Mouse (Mus musculus): ENCODE results near the gene Olfr141. TPM values are rescaled to one million over a fixed set of nuclear protein-coding genes. Genes with fewer than 3 reads are reported as not detected.

Gene Olfr141
- total RNA-seq (2017): 0.12 TPM in 1 of 2 replicates, not detected in the other

DNA sequence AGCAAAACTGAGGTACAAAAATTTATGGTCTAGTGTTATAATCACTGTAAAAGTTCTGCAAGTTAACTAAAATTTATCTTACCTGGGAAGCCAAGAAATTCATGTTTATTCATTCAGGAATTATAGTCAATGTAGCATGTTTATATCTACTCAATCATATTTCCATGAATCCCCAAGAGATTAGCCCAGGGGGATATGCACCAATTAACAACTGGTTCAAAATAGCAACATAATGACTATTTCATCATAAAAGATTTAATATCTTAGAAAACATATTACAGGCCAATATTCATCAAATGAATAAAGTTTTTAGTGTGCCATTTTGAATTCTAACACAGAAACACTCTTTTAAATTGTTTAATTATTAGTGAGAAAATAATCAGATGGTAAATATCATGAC, at the start of gene Olfr141:
Olfr141 (minus strand) TSS at position 101 of the 400 bp plus-strand sequence.
- no peak for ATAC-seq (ENCODE audit: extremely low read depth, insufficient number of reproducible peaks, low FRiP score, poor library complexity, severe bottlenecking)

DNA sequence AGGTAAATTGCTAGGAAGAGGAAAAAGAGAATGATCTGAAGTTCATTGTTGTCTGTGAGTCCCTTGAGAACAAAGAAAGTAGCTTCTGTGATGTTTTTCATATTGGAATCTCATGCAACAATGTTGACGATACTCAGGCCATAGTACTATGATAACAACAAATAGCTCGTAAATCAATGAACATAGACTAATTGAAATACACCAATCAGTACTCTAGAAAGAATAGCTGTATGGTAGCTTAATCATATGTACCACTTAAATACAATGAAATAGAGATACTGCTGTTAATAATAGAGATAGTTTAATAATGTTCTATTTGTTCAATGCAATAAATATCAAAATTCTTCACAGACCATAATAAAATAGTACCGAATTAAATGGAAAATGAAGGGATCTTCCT, 41.8 kb upstream of the Olfr141 start, which contains the start of gene Olfr1095:
Olfr1095 (minus strand) TSS at position 101 of the 400 bp plus-strand sequence.
- ATAC-seq (ENCODE audit: extremely low read depth, insufficient number of reproducible peaks, low FRiP score, poor library complexity, severe bottlenecking): no peak

DNA sequence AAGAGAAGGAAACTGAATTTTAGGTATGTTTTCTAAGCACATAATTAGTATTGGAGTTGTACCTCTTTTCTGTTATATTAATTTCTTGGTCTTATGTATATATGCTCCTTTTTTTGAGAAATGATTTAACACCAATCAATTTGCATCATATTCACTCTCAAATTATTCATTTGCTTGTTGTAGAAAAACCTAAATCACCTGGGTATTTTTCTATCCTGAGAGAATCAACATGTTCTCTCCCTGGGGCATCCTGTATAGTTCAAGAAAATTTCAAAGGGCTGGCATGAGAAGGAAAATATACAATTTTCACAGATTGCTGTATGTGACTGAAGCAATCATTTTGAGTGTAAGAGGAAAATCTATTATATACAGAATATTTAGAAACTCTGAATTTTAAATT, 14.5 kb upstream of the Olfr141 start, which contains the start of gene Olfr1094:
Olfr1094 (plus strand) TSS at position 301 of the 400 bp plus-strand sequence.
- ATAC-seq (ENCODE audit: extremely low read depth, insufficient number of reproducible peaks, low FRiP score, poor library complexity, severe bottlenecking): no peak

DNA sequence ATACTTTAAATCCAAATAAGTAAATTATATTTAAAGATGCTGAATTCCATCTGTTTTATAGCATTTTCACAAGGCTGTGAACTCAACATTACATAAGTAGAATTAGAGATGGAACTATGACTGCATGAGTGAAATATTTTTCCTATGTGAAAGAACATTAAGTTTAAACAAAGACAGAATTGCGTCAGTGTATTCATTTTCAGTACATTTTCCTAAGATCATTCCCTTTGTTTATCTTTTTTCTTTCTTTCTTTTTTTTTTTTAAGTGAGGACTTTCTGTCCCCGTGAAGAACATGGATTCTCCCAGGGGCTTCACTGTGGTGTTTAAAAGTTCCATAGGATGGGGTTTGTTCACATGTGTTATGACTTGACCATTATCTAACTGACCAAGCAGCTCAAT, 27.6 kb downstream of the Olfr141 start, which contains the start of gene Olfr1093:
Olfr1093 (plus strand) TSS at position 301 of the 400 bp plus-strand sequence.
- ATAC-seq (ENCODE audit: extremely low read depth, insufficient number of reproducible peaks, low FRiP score, poor library complexity, severe bottlenecking): no peak

DNA sequence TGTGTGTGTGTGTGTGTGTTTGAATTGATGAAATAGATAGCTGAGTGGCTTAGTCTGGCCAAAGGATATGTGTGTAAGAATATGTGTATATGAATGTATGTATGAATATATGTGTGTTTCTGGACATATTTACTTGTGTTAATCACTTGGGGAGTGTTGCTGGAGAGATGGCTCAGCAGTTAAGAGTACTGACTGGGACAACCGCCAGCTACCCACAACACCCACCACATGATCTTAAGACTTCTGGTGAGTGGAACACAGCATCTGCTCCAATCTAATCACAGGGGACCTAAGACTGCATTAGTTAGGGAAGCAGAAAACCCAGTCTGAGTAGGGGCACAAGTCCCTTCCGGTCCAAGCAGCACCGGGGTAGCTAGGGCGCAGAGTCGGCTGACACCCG, 48.8 kb downstream of the Olfr141 start:
- no peak for ATAC-seq (ENCODE audit: extremely low read depth, insufficient number of reproducible peaks, low FRiP score, poor library complexity, severe bottlenecking)

DNA sequence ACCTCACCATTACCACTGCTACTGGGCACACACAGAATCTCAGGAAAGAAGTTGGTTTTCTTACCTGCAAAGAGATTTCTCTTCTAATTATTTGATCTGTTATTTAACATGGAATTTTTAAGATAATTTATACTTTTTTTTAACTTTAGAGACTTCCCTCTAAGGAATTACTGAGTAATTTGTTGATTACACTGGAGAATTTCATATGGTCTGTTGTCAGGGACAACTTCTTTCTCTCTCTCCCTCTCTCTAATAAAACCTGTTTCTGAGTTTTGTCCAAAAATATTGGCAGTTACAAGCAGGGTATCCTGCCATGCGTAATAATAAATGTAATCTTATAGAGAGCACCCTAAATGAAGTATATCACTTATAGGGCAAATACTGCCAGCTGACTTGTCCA, 50.9 kb downstream of the Olfr141 start, which contains the start of gene Olfr1090:
Olfr1090 (minus strand) TSS at position 101 of the 400 bp plus-strand sequence.
- ATAC-seq (ENCODE audit: extremely low read depth, insufficient number of reproducible peaks, low FRiP score, poor library complexity, severe bottlenecking): no peak

Other genes starting within 250 kb of the Olfr141 start
- gene Olfr1082, start 211.1 kb downstream of the Olfr141 start, total RNA-seq (2017): not detected in 2 replicates
- not detected in 2 replicates for gene Olfr1084, start 170.3 kb downstream of the Olfr141 start, total RNA-seq (2017)
- gene Olfr1085, start 148.0 kb downstream of the Olfr141 start, total RNA-seq (2017): 0.12 TPM in 1 of 2 replicates, not detected in the other
- gene Olfr1086, start 129.9 kb downstream of the Olfr141 start, total RNA-seq (2017): not detected in 2 replicates
- gene Olfr1087, start 111.6 kb downstream of the Olfr141 start, total RNA-seq (2017): not detected in 2 replicates
- gene Olfr1089, start 76.3 kb downstream of the Olfr141 start, total RNA-seq (2017): not detected in 2 replicates
- gene Olfr1090, start 51.0 kb downstream of the Olfr141 start, total RNA-seq (2017): not detected in 2 replicates
- gene Olfr1093, start 27.5 kb downstream of the Olfr141 start, total RNA-seq (2017): not detected in 2 replicates
- gene Olfr1094, start 14.6 kb upstream of the Olfr141 start, total RNA-seq (2017): 0.37 TPM in 1 of 2 replicates, not detected in the other
- gene Olfr1095, start 41.7 kb upstream of the Olfr141 start, total RNA-seq (2017): not detected in 2 replicates
- gene Gm13723, start 64.8 kb upstream of the Olfr141 start, total RNA-seq (2017): not detected in 2 replicates
- not detected in 2 replicates for gene Olfr1097, start 82.2 kb upstream of the Olfr141 start, total RNA-seq (2017)
- gene Olfr1098, start 114.5 kb upstream of the Olfr141 start, total RNA-seq (2017): not detected in 2 replicates
- 0.12 TPM in 1 of 2 replicates, not detected in the other for gene Olfr1099, start 150.7 kb upstream of the Olfr141 start, total RNA-seq (2017)
- not detected in 2 replicates for gene Olfr1100, start 169.9 kb upstream of the Olfr141 start, total RNA-seq (2017)
- gene Olfr1101, start 181.2 kb upstream of the Olfr141 start, total RNA-seq (2017): not detected in 2 replicates
- not detected in 2 replicates for gene Olfr1102, start 188.4 kb upstream of the Olfr141 start, total RNA-seq (2017)
- gene Olfr1104, start 217.1 kb upstream of the Olfr141 start, total RNA-seq (2017): not detected in 2 replicates
- 0.49 TPM in 1 of 2 replicates, not detected in the other for gene Olfr1105, start 226.5 kb upstream of the Olfr141 start, total RNA-seq (2017)
- not detected in 2 replicates for gene Olfr1106, start 242.3 kb upstream of the Olfr141 start, total RNA-seq (2017)